Mouse (Mus musculus) left cerebral cortex, postnatal 36 days (tissue): ENCODE measurements at regions not wholly inside any gene's neighbourhood (a gene's known extent, or its start where the extent isn't known, plus 50 kb on each side); places are given as distances from the start of the nearest gene placed in this dataset.
A peak's percentile ranks its signal among the peaks of the same experiment; 100 is the strongest.

Experiments
- DNase-seq, 2 experiments: peaks; one replicate each; pipeline ENCODE4 v3.0.0; 2021 to 2022; ENCODE audit warnings: low spot score in 2 of 2, mixed read lengths in 1 of 2
- intact Hi-C: fragments of 180-260 bp; cut with DNase I; formaldehyde crosslinking; loops from one replicate; pipeline ENCODE4 v1.15.1; 2025

GRCm38 (mm10) chr14:73931095-73931494 is 270.1 kb downstream of the Gm21750 start:
- DNase-seq, result no peak
- intact Hi-C loops, result no loop called here

GRCm38 (mm10) chr14:73947316-73947715 is 286.3 kb downstream of the Gm21750 start:
- DNase-seq, result no peak
- intact Hi-C loops, result no loop called here

- no peak for DNase-seq
- intact Hi-C loops, result no loop called here
Measured at GRCm38 (mm10) chr14:73952511-73952910, 291.5 kb downstream of the Gm21750 start.

DNA sequence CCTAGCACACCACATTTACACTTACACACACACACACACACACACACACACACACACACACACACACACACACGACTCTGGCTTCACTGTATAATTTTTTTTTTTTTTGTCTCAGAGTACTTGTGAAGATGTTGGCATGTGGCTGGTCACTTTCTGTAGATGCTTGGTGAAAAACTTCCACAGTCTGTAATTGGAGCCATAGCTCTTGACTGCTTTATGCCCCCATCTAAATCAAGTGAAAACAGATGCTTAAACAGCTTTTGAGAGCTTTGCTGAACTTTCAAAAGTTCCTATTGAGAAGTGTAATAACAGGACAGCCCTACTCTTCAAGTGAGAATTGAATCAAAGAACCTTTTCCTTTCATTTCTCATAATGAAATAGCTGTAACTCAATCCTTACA is 317.7 kb downstream of the Gm21750 start:
- no peak for DNase-seq
- intact Hi-C loops, result no loop called here

DNA sequence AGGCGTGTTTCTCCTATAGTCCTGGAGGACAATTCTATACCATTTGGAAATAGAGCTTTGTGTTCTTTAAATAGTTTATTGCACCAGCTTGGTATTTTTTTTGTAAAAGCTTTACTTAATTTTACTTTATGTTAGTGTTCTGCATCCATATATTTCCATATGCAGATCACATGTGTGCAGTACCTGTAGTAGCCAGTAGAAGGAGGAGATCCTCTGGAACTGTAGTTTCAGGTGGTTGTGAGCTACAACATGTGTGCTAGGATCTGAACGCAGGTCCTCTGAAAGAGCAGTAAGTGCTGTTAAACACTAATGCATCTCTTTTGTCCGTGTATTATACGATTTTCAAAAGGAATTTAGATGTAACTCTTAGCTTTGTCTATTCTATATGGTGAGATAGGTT is 335.2 kb downstream of the Gm21750 start:
- intact Hi-C loops, result no loop called here

DNA sequence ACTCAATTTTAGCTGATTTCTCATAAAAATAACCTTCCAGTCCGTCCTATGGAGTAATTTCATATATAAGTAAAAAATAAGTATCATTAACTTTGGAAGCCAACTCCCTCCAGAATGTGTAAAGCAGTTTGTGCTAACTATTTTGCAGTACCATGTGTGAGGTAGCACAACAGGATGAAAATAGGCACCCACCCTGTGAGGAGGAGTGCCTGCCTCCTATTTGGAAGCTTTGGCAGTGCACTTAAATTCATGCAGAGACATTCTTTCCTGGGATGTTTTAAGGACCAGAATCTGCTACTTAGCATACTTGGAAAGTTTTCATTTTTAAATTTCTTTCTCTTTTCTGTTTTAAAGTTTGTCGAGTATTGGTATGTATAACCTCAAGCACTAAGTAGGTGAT is 336.8 kb downstream of the Gm21750 start:
- DNase-seq, result no peak
- intact Hi-C loops, result no loop called here

More for the DNA sequence above, 335.2 kb downstream of the Gm21750 start:
- DNase-seq, result no peak

- DNase-seq, result no peak
- intact Hi-C loops, result no loop called here
Measured at GRCm38 (mm10) chr14:73999409-73999909, 338.4 kb downstream of the Gm21750 start.

- intact Hi-C loops, result no loop called here
- DNase-seq, result no peak
Measured at GRCm38 (mm10) chr14:74006911-74007310, 345.9 kb downstream of the Gm21750 start.

- intact Hi-C loops, result no loop called here
Measured at GRCm38 (mm10) chr14:74011555-74011954, 350.5 kb downstream of the Gm21750 start.

GRCm38 (mm10) chr14:74019421-74019820 is 358.4 kb downstream of the Gm21750 start:
- DNase-seq, result no peak
- intact Hi-C loops, result no loop called here

More at GRCm38 (mm10) chr14:74011555-74011954, 350.5 kb downstream of the Gm21750 start:
- no peak for DNase-seq

GRCm38 (mm10) chr14:74047009-74047694 is 386.1 kb downstream of the Gm21750 start:
- DNase-seq, result no peak
- intact Hi-C loops, result no loop called here

DNA sequence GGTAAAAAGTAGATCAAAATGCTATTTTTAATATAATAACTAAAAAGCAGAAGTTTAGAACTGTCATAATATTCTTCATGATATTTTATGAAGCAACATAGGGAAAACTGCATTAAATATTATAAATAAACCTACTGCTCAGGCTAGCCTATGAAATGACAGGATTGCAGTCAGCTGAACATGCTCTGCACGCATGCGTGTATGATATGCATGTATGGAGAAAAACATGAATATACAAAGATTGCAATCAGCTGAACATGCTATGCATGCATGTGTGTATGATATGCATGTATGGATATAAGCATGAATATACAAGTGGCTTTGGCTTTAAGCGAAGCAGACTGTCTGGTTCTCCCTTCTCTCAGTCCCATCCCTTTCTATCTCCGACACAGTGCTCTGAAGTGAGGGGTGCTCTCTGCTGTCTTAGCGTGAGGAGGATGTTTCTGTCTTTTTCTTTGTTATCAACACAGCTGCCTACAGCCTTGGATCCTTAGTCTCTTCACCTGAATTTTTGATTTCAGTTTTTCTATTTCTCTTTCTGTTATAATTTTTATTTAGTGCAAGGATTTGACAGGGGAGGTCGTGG is 386.8 kb downstream of the Gm21750 start:
- no peak for DNase-seq
- intact Hi-C loops, result no loop called here

DNA sequence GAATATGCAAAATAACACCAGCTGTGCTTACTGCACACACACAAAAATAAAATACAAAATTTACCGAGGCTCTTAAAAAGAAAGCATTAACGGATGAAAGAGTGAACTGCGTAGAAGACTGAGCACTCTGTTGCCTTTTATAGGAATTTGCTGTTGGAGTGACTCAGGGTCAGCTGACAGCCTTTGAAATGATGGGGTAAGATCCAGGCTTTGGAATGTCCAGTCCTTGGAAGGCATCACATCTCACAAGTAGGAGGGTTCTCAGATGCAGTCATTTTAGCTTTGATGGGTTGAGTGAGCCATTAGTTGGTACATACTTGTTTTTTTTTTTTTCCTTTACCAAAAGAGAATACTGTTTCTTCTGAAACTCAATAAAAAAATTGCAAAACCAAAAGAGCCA is 387.4 kb downstream of the Gm21750 start:
- intact Hi-C loops, result no loop called here
- DNase-seq, result no peak

DNA sequence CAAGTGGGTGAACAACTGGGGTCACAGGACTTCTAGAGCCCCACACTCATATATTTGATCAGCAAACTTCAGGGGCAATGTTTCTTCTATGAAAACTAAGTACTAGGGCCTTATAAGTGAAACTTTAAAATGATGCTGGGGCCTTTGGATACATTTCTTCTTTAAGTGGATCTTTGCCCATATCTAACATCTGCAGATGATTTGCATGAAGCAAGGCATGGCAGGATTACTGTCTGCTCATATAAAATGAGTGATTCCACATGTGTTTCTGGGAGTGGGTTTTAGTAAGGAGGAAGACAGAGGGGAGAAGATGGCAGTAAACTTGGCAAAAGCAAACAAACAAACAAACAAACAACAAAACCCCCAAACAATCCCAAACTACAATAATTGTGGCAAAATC is 405.0 kb downstream of the Gm21750 start:
- intact Hi-C loops, result no loop called here

DNA sequence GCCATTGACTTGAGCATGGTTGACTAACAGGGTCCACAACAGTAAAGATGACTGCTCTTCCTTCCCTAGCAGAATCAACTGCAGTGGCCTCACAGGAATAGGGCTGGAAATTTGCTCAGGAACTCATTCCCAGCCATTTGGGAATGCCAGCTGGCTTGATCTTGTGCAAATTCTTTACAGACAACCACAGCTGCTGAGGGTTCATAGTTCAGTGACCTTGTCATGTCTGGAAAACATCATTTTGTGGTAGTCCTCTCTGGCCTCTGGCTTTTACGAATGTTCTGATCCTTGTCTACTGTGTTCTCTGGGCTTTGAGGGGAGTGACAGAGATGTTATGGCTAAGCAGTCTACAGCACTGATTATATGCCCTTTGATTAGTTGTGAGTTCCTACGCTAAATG is 432.0 kb downstream of the Gm21750 start:
- intact Hi-C loops, result no loop called here
- no peak for DNase-seq

More for the DNA sequence above, 405.0 kb downstream of the Gm21750 start:
- DNase-seq, result no peak

DNA sequence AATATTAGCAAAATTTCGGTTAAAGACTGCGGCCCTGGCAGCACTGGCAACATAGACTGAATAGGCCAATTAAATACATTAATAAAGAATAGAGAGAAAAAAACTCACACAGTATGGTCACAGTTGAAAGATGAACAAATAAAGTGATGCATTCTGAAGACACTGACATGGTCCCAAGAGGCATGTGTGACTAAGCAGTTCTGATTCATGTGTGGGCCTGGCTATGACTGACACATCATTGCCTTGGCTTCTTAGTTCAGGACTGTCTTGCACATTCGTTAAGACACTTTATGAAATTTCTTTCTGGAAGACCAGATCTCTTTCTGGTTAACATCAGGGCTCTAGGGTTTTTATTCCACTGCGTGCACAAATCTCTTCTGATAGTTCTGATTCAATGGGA is 438.7 kb downstream of the Gm21750 start:
- no peak for DNase-seq
- intact Hi-C loops, result no loop called here

DNA sequence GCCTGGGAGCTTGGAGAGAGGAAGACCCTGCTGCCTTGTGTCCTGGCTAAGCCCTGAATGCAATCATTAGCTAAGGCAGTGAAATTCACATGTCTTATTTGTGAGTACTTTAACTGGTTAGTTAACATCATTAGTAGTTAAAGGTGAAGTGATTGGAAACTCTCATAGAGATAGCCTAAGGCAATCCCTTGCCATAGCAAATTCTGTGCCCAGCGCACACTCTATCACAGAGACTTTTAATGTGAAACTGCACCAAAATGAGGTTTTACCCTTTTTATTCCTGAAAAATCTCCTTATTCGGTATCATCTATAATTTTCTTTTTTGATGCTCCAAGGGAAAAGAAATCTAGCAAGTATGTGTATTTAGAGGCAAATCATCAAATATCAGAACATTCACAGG is 451.6 kb downstream of the Gm21750 start:
- intact Hi-C loops, result loop anchor here (10.0 kb wide), 2 partner anchors 92 to 408 kb away; no protein-coding TSS in a partner anchor
- DNase-seq, result no peak

DNA sequence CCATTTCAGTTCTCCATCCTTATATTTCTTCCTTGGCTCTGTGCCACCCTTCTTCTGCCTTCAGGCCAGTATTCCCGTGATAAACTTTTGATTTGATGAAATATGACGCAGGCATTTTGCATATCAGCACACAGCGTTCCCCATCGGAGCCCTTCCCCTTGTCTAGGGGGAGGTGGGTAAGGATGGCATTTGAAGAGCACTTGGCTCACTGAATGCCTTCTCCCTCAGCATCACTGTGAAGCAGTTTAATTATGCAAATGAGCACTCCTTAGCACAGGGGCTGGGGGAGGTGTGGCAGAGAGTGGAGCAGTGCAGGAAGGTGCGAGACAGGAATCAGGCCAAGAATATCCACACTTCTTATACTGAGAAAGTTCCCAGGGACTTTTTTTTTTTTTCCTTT is 452.1 kb downstream of the Gm21750 start:
- intact Hi-C loops, result loop anchor here (10.0 kb wide), 2 partner anchors 92 to 408 kb away; no protein-coding TSS in a partner anchor
- DNase-seq, result peak; percentile 39 to 61

GRCm38 (mm10) chr14:74113556-74113955 is 452.5 kb downstream of the Gm21750 start:
- intact Hi-C loops, result loop anchor here (10.0 kb wide), 2 partner anchors 91 to 409 kb away; no protein-coding TSS in a partner anchor
- no peak for DNase-seq

DNA sequence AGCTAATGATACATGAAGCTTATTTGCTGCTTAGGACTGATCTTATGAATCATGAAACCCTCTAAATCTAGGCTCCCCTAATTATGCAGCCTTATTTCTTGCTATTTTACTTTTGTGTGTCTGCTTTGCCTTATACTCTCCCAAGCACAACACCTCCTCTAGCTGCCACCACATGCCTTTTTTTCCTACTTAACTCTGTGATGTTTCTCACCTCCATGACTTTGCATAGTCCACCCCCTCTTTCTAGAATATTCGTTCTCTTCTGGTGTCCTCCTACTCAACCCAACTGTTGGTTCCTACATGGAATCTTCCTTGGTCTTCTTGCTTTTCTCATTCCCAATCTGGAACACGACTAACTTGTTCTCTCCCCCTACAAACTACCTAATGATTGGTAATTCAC is 456.7 kb downstream of the Gm21750 start:
- no peak for DNase-seq
- intact Hi-C loops, result loop anchor here (10.0 kb wide), 2 partner anchors 87 to 413 kb away; no protein-coding TSS in a partner anchor

DNA sequence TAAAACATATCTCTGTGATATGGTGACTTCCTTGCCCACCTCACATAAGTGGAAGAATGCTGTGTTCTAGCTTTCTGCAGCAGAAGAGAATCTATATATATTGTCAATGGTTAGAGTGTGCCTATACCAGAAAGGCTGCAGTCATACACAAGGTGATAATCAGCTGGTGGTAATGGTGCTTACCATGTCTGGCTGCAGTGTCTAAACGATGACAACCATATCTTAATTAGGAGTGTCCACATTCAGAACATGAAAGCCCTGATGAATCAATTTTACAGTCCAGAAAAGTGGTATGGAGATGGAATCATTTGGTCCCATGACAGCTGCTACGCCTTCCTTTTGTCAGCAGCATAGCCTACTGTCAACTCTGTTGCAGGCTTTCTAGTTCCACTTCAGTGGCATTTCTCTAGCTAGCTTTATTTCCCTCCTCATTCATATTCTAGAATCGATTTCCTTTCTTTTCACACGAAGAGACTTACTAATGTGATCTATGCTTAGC is 484.2 kb downstream of the Gm21750 start:
- intact Hi-C loops, result no loop called here
- no peak for DNase-seq
